Mouse (Mus musculus): ENCODE data around the gene Eaf1. TPM values are rescaled to one million over a fixed set of nuclear protein-coding genes. Genes with fewer than 3 reads are reported as not detected.
A peak's percentile ranks its signal among the peaks of the same experiment; 100 is the strongest.

The Eaf1 gene
- polyA plus RNA-seq, 1 experiment from 2014 or later: 14.7 TPM

- H3K4me3 ChIP-seq (ENCODE audit: low read length): no peak overlapping the region
- no peak for ATAC-seq (replicated peaks; ENCODE audit: extremely low read depth, insufficient read depth, low FRiP score)
- no peak overlapping the region for H3K9ac ChIP-seq (ENCODE audit: low read length)
- no peaks in the 10 kb centered on the region; the same call in 1 of the 2 replicates for H3K9me3 ChIP-seq (replicated peaks; ENCODE audit: control insufficient read depth, low read length)
- no peaks in the 10 kb centered on the region for H3K4me1 ChIP-seq (ENCODE audit: control insufficient read depth, insufficient read depth, low read length)
- no peak overlapping the region for H3K4me2 ChIP-seq (ENCODE audit: low read depth, low read length)
- no peaks in the 10 kb centered on the region for H3K36me3 ChIP-seq (ENCODE audit: control insufficient read depth, insufficient read depth)
- H3K27me3 ChIP-seq (ENCODE audit: control insufficient read depth, insufficient read depth, low read length): no peaks in the 10 kb centered on the region
- 55% methylated on average over 4 of the region's 4 CpGs for WGBS
- no peak overlapping the region for H3K27ac ChIP-seq (ENCODE audit: low read length)
These were observed 24.5 kb upstream of the Eaf1 start for GRCm38 (mm10) chr14:31469711-31470110.

- H3K4me2 ChIP-seq (ENCODE audit: low read depth, low read length): no peak overlapping the region
- no peak overlapping the region for H3K27ac ChIP-seq (ENCODE audit: low read length)
- no peak overlapping the region for H3K4me3 ChIP-seq (ENCODE audit: low read length)
- ATAC-seq (replicated peaks; ENCODE audit: extremely low read depth, insufficient read depth, low FRiP score): no peak
- 5% methylated on average over 5 of the region's 5 CpGs for WGBS
- H3K4me1 ChIP-seq (ENCODE audit: control insufficient read depth, insufficient read depth, low read length): no peaks in the 10 kb centered on the region
- no peaks in the 10 kb centered on the region; the same call in 1 of the 2 replicates for H3K9me3 ChIP-seq (replicated peaks; ENCODE audit: control insufficient read depth, low read length)
- H3K9ac ChIP-seq (ENCODE audit: low read length): no peak overlapping the region
- no peaks in the 10 kb centered on the region for H3K36me3 ChIP-seq (ENCODE audit: control insufficient read depth, insufficient read depth)
- H3K27me3 ChIP-seq (ENCODE audit: control insufficient read depth, insufficient read depth, low read length): no peaks in the 10 kb centered on the region
These were observed 21.6 kb upstream of the Eaf1 start for GRCm38 (mm10) chr14:31472451-31473061.

- no peak for ATAC-seq (replicated peaks; ENCODE audit: extremely low read depth, insufficient read depth, low FRiP score)
- H3K36me3 ChIP-seq (ENCODE audit: control insufficient read depth, insufficient read depth): 0 out of 2 replicates have a peak, but pooled peaks cover 3% of the 10 kb centered on the region
- H3K4me3 ChIP-seq (ENCODE audit: low read length): no peak overlapping the region
- WGBS: 77% methylated on average over 2 of the region's 2 CpGs
- no peaks in the 10 kb centered on the region for H3K27me3 ChIP-seq (ENCODE audit: control insufficient read depth, insufficient read depth, low read length)
- H3K4me1 ChIP-seq (ENCODE audit: control insufficient read depth, insufficient read depth, low read length): no peaks in the 10 kb centered on the region
- H3K9ac ChIP-seq (ENCODE audit: low read length): no peak overlapping the region
- H3K4me2 ChIP-seq (ENCODE audit: low read depth, low read length): no peak overlapping the region
- H3K9me3 ChIP-seq (replicated peaks; ENCODE audit: control insufficient read depth, low read length): no peaks in the 10 kb centered on the region; the same call in 1 of the 2 replicates
- no peak overlapping the region for H3K27ac ChIP-seq (ENCODE audit: low read length)
These were observed 20.9 kb upstream of the Eaf1 start for GRCm38 (mm10) chr14:31473297-31473696.

GRCm38 (mm10) chr14:31482417-31482816 lies 11.8 kb upstream of the Eaf1 start:
- WGBS: 84% methylated on average over 5 of the region's 5 CpGs
- no peaks in the 10 kb centered on the region for H3K4me1 ChIP-seq (ENCODE audit: control insufficient read depth, insufficient read depth, low read length)
- no peaks in the 10 kb centered on the region for H3K27me3 ChIP-seq (ENCODE audit: control insufficient read depth, insufficient read depth, low read length)
- H3K9ac ChIP-seq (ENCODE audit: low read length): no peak overlapping the region
- no peak overlapping the region for H3K27ac ChIP-seq (ENCODE audit: low read length)
- H3K9me3 ChIP-seq (replicated peaks; ENCODE audit: control insufficient read depth, low read length): no peaks in the 10 kb centered on the region
- ATAC-seq (replicated peaks; ENCODE audit: extremely low read depth, insufficient read depth, low FRiP score): no peak
- H3K4me3 ChIP-seq (ENCODE audit: low read length): no peak overlapping the region
- no peak overlapping the region for H3K4me2 ChIP-seq (ENCODE audit: low read depth, low read length)
- H3K36me3 ChIP-seq (ENCODE audit: control insufficient read depth, insufficient read depth): peaks cover 63% of the 10 kb centered on the region

- ATAC-seq (replicated peaks; ENCODE audit: extremely low read depth, insufficient read depth, low FRiP score): no peak
- H3K4me2 ChIP-seq (ENCODE audit: low read depth, low read length): no peak overlapping the region
- no peaks in the 10 kb centered on the region for H3K9me3 ChIP-seq (replicated peaks; ENCODE audit: control insufficient read depth, low read length)
These were observed 7.7 kb upstream of the Eaf1 start for GRCm38 (mm10) chr14:31486465-31486864.

GRCm38 (mm10) chr14:31488055-31488454 lies 6.1 kb upstream of the Eaf1 start:
- Histone ChIP-seq H3K4me3 (ENCODE audit: low read length) (no peak overlapping the region), H3K9me3 (replicated peaks; ENCODE audit: control insufficient read depth, low read length) (no peaks in the 10 kb centered on the region), H3K27me3 (ENCODE audit: control insufficient read depth, insufficient read depth, low read length) (no peaks in the 10 kb centered on the region), H3K4me2 (ENCODE audit: low read depth, low read length) (no peak overlapping the region), H3K36me3 (ENCODE audit: control insufficient read depth, insufficient read depth) (peaks cover 43% of the 10 kb centered on the region), H3K4me1 (ENCODE audit: control insufficient read depth, insufficient read depth, low read length) (peaks cover 3% of the 10 kb centered on the region; the same call in 1 of the 2 replicates), H3K9ac (ENCODE audit: low read length) (no peak overlapping the region), H3K27ac (ENCODE audit: low read length) (no peak overlapping the region)
- 90% methylated on average over 6 of the region's 6 CpGs for WGBS
- ATAC-seq (replicated peaks; ENCODE audit: extremely low read depth, insufficient read depth, low FRiP score): no peak

More at GRCm38 (mm10) chr14:31486465-31486864, 7.7 kb upstream of the Eaf1 start:
- Histone ChIP-seq H3K27me3 (ENCODE audit: control insufficient read depth, insufficient read depth, low read length) (no peaks in the 10 kb centered on the region), H3K36me3 (ENCODE audit: control insufficient read depth, insufficient read depth) (peaks cover 52% of the 10 kb centered on the region), H3K4me3 (ENCODE audit: low read length) (no peak overlapping the region), H3K9ac (ENCODE audit: low read length) (no peak overlapping the region), H3K4me1 (ENCODE audit: control insufficient read depth, insufficient read depth, low read length) (no peaks in the 10 kb centered on the region), H3K27ac (ENCODE audit: low read length) (no peak overlapping the region)
- 77% methylated on average over 4 of the region's 4 CpGs for WGBS

GRCm38 (mm10) chr14:31493901-31494300 lies 298 bp upstream of the Eaf1 start:
- Histone ChIP-seq H3K9me3 (replicated peaks; ENCODE audit: control insufficient read depth, low read length) (no peaks in the 10 kb centered on the region), H3K4me1 (ENCODE audit: control insufficient read depth, insufficient read depth, low read length) (peaks cover 32% of the 10 kb centered on the region), H3K4me2 (ENCODE audit: low read depth, low read length) (peak overlapping the region; percentile 69), H3K36me3 (ENCODE audit: control insufficient read depth, insufficient read depth) (peaks cover 13% of the 10 kb centered on the region), H3K27ac (ENCODE audit: low read length) (no peak overlapping the region), H3K4me3 (ENCODE audit: low read length) (peak overlapping the region; percentile 97), H3K9ac (ENCODE audit: low read length) (peak overlapping the region; percentile 95), H3K27me3 (ENCODE audit: control insufficient read depth, insufficient read depth, low read length) (no peaks in the 10 kb centered on the region)
- no peak for ATAC-seq (replicated peaks; ENCODE audit: extremely low read depth, insufficient read depth, low FRiP score)
- 29% methylated on average over 9 of the region's 9 CpGs for WGBS

GRCm38 (mm10) chr14:31494975-31495455 lies 816 bp downstream of the Eaf1 start, which contains the start of gene Mettl6:
Mettl6 (minus strand) TSS chr14:31495040.
- no peaks in the 10 kb centered on the region for H3K27me3 ChIP-seq (ENCODE audit: control insufficient read depth, insufficient read depth, low read length)
- no peaks in the 10 kb centered on the region for H3K9me3 ChIP-seq (replicated peaks; ENCODE audit: control insufficient read depth, low read length)

GRCm38 (mm10) chr14:31495538-31495937 lies 1.3 kb downstream of the Eaf1 start:
- H3K27ac ChIP-seq (ENCODE audit: low read length): peak overlapping the region; percentile 93
- peak overlapping the region; percentile 97 for H3K4me3 ChIP-seq (ENCODE audit: low read length)
- H3K4me1 ChIP-seq (ENCODE audit: control insufficient read depth, insufficient read depth, low read length): peaks cover 32% of the 10 kb centered on the region
- ATAC-seq (replicated peaks; ENCODE audit: extremely low read depth, insufficient read depth, low FRiP score): no peak
- WGBS: under 1% methylated on average over 8 of the region's 8 CpGs
- H3K27me3 ChIP-seq (ENCODE audit: control insufficient read depth, insufficient read depth, low read length): no peaks in the 10 kb centered on the region
- H3K36me3 ChIP-seq (ENCODE audit: control insufficient read depth, insufficient read depth): peaks cover 17% of the 10 kb centered on the region
- H3K4me2 ChIP-seq (ENCODE audit: low read depth, low read length): peak overlapping the region; percentile 69
- H3K9ac ChIP-seq (ENCODE audit: low read length): peak overlapping the region; percentile 95
- H3K9me3 ChIP-seq (replicated peaks; ENCODE audit: control insufficient read depth, low read length): no peaks in the 10 kb centered on the region

More at GRCm38 (mm10) chr14:31494975-31495455, 816 bp downstream of the Eaf1 start, which contains the start of gene Mettl6:
- ATAC-seq (replicated peaks; ENCODE audit: extremely low read depth, insufficient read depth, low FRiP score): peak; percentile 94
- peak within 1 kb of the TSS; percentile 97 for H3K4me3 ChIP-seq (ENCODE audit: low read length)
- peak within 1 kb of the TSS; percentile 69 for H3K4me2 ChIP-seq (ENCODE audit: low read depth, low read length)
- H3K4me1 ChIP-seq (ENCODE audit: control insufficient read depth, insufficient read depth, low read length): peaks cover 32% of the 10 kb centered on the region
- peak within 1 kb of the TSS; percentile 95 for H3K9ac ChIP-seq (ENCODE audit: low read length)
- peaks cover 15% of the 10 kb centered on the region for H3K36me3 ChIP-seq (ENCODE audit: control insufficient read depth, insufficient read depth)
- peak within 1 kb of the TSS; percentile 93 for H3K27ac ChIP-seq (ENCODE audit: low read length)
- 0% methylated on average over 49 of the region's 49 CpGs for WGBS

Data from heart, embryonic 16.5 days (tissue).